Mouse (Mus musculus) midbrain, postnatal 0 days (tissue): ENCODE data around the gene Rab3gap2. TPM values are rescaled to one million over a fixed set of nuclear protein-coding genes. Genes with fewer than 3 reads are reported as not detected.

ENCODE experiments used
- ATAC-seq: fragments of 200-750 bp; cut with Nextera tagmentation; 2 replicates; pipeline ENCODE4 v1.8.0; 2017; ENCODE audit warnings: moderate number of reproducible peaks, mild to moderate bottlenecking, moderate TSS enrichment, moderate library complexity; ENCODE audit not compliant: low FRiP score
- DNase-seq: peaks from one replicate; pipeline ENCODE4 v3.0.0-alpha.2; 2015; ENCODE audit warnings: low spot score
- H3K27ac ChIP-seq: fragments of 300-500 bp; sonication (generic); 2 replicates; pipeline ENCODE4 v1.5.1; 2014; ENCODE audit warnings: low read depth, mild to moderate bottlenecking, low read length, mixed read lengths
- H3K27me3 ChIP-seq: fragments of 300-500 bp; sonication (generic); 2 replicates; pipeline ENCODE4 v1.6.1; 2014; ENCODE audit warnings: low read length, control low read depth, mixed read lengths; ENCODE audit not compliant: insufficient read depth
- H3K36me3 ChIP-seq: fragments of 300-500 bp; sonication (generic); 2 replicates; pipeline ENCODE4 v1.6.1; 2014; ENCODE audit warnings: low read length, control low read depth, mixed read lengths; ENCODE audit not compliant: insufficient read depth
- H3K4me1 ChIP-seq: fragments of 300-500 bp; sonication (generic); 2 replicates; pipeline ENCODE4 v1.6.1; 2014; ENCODE audit warnings: mild to moderate bottlenecking, control low read depth, antibody characterized with exemption, low read length, mixed read lengths; ENCODE audit not compliant: insufficient read depth
- H3K4me2 ChIP-seq: fragments of 300-500 bp; sonication (generic); 2 replicates; pipeline ENCODE4 v1.6.1; 2014; ENCODE audit warnings: low read depth, mild to moderate bottlenecking, low read length, mixed read lengths; ENCODE audit not compliant: poor library complexity, severe bottlenecking
- H3K4me3 ChIP-seq: fragments of 300-500 bp; sonication (generic); 2 replicates; pipeline ENCODE4 v1.5.1; 2014; ENCODE audit warnings: low read depth, mild to moderate bottlenecking, low read length, moderate library complexity
- H3K9ac ChIP-seq: fragments of 300-500 bp; sonication (generic); replicated peaks from 2 replicates; pipeline ENCODE4 v1.6.1; 2014; ENCODE audit warnings: mild to moderate bottlenecking, low read length, moderate library complexity, mixed read lengths; ENCODE audit not compliant: poor library complexity, severe bottlenecking
- H3K9me3 ChIP-seq: fragments of 300-500 bp; sonication (generic); 2 replicates; pipeline ENCODE4 v1.6.1; 2016; ENCODE audit warnings: low read length, control low read depth
- CTCF ChIP-seq: IDR thresholded peaks from 2 replicates; pipeline ENCODE4 v1.5.1; 2016; ENCODE audit warnings: antibody characterized with exemption, mild to moderate bottlenecking
- WGBS: fragments of 180-500 bp; shearing (Covaris S2); extraction: QIAGEN DNeasy Blood & Tissue Kit; methylation state at CpG from one replicate; pipeline ENCODE4 v1.1.7; 2014; 5-methylcytosine and 5-hydroxymethylcytosine counted together
- polyA plus RNA-seq: library from polyadenylated mRNA; unstranded; fragments of >200 nt; fragmentation: Nextera tagmentation; extraction: Ambion mirVana; gene quantifications from 2 replicates; pipeline ENCODE4 v1.2.1, GENCODE M21; 2015
- total RNA-seq: library from RNA; depleted of rRNA; stranded (reverse); fragments of >200 nt; gene quantifications from 2 replicates; pipeline ENCODE4 v1.2.3, GENCODE M21; 2014

The Rab3gap2 gene
- total and polyA plus RNA-seq, 2 experiments from 2014 or later: 20.2 to 29.8 TPM

DNA sequence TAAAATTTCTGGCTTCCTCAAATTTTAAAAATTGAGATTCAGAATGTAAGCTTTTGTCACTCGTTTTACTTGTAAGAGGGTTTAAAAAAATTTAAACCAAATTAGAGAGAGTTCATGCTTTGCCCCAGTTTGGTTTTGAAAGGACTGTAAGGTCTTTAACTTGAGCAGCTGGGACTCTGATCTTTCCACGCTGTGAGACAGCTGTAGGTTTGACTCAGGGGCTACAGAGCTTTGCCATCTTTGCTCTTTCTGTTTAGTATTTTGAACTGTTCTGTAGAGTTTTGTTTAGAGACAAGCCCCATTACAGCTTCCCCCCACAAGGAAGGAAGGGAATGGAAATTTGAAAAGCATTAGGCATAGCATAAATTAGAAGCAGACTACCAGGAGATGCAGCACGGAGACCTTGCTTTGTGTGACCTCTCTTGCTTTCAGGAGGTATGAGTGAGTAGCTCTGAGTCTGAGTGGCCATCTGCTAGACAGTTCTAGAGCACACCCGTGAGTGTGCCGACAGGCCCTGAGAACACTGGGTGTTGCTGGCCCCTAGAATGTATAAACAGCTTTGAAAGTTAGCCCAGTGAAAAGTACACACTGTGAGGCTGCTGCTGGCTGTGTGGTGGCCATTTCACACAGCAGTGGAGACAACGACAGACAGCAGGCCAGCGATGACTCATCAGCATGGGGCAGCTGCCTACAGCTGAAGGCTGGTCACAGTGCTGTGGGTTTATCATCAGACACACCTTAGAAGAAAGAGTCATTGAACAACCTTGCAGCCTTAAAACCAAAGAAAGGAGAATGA lies 25.7 kb downstream of the Rab3gap2 start:
- ATAC-seq (no peak), DNase-seq (peak; percentile 14)
- Histone ChIP-seq H3K36me3 (peaks cover 15% of the 10 kb centered on the region), H3K9ac (no peak overlapping the region), H3K27ac (no peak overlapping the region), H3K4me2 (no peak overlapping the region), H3K4me1 (no peaks in the 10 kb centered on the region), H3K9me3 (no peaks in the 10 kb centered on the region), H3K27me3 (no peaks in the 10 kb centered on the region), H3K4me3 (no peak overlapping the region)
- no peak for TF ChIP-seq CTCF
- 66% methylated on average over 7 of the region's 7 CpGs for WGBS

DNA sequence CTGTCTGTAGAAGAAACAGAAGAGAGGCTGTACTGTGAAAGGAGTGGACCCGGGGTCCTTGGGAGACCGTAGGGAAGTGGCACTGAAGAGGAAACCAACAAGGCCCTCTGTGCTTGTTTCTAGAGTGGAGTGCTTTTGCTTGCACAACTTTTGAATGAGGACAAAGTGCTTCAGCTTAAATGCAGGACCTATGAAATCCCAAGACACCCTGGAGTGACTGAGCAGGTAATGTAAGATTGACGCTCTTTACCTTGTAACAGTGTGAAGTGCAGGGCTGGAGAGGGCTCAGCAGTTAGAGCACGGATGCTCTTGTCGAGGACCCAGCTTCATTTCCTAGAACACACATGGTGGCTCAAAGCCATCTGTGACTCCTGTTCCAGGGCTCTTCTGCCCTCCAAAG lies 31.9 kb downstream of the Rab3gap2 start:
- ATAC-seq (no peak), DNase-seq (no peak)
- no peaks in the 10 kb centered on the region for H3K27me3 ChIP-seq
- H3K9ac ChIP-seq: no peak overlapping the region
- H3K4me1 ChIP-seq: no peaks in the 10 kb centered on the region
- WGBS: over 99% methylated on average over 5 of the region's 5 CpGs
- H3K36me3 ChIP-seq: peaks cover 36% of the 10 kb centered on the region
- H3K4me2 ChIP-seq: no peak overlapping the region
- H3K27ac ChIP-seq: no peak overlapping the region
- H3K9me3 ChIP-seq: no peaks in the 10 kb centered on the region
- TF ChIP-seq CTCF: no peak
- no peak overlapping the region for H3K4me3 ChIP-seq

DNA sequence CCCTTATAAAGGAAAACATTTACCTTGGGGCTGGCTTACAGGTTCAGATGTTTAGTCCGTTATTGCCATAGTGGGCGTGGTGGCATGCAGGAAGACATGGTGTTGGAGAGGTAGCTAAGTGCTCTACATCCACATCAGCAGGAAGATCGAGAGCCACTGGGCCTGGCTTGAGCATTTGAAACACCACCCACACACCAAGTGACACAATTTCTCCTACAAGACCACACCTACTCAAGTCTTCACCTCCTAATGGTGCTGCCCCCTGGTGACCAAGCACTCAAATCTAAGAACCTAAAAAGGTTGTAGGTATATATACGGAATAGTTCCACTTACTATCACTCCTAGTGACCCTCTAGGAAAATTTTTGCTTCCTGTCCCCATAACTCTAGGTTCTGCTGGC lies 32.6 kb downstream of the Rab3gap2 start:
- Histone ChIP-seq H3K27ac (no peak overlapping the region), H3K4me1 (no peaks in the 10 kb centered on the region), H3K4me2 (no peak overlapping the region), H3K36me3 (peaks cover 43% of the 10 kb centered on the region), H3K9me3 (no peaks in the 10 kb centered on the region), H3K4me3 (no peak overlapping the region), H3K27me3 (no peaks in the 10 kb centered on the region), H3K9ac (no peak overlapping the region)
- WGBS: 86% methylated on average over 4 of the region's 4 CpGs
- TF ChIP-seq CTCF: peak; percentile 49
- DNase-seq: no peak
- no peak for ATAC-seq

DNA sequence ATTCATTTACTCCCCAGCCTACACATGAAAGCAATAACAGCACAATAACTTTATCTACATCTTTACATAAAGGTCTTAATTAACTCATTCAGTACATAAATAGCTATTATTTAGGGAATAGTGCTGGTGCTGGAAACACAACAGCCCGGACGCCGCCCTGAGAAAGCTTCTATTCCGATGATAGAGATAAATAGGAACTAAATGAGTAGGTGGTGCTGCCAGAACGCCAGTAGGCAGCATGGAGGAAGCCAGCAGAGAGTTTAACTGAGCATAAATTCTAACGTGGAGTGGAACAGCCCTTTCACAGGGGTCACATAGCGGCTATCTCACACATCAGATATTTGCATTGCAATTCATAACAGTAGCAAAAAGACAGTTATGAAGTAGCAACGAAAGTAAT lies 39.1 kb downstream of the Rab3gap2 start:
- 87% methylated on average over 8 of the region's 8 CpGs for WGBS
- no peak overlapping the region for H3K4me2 ChIP-seq
- no peak overlapping the region for H3K27ac ChIP-seq
- no peak overlapping the region for H3K9ac ChIP-seq
- H3K9me3 ChIP-seq: no peaks in the 10 kb centered on the region
- H3K4me1 ChIP-seq: no peaks in the 10 kb centered on the region
- no peak for TF ChIP-seq CTCF
- DNase-seq (no peak), ATAC-seq (no peak)
- no peaks in the 10 kb centered on the region for H3K27me3 ChIP-seq
- H3K4me3 ChIP-seq: no peak overlapping the region
- H3K36me3 ChIP-seq: peaks cover 70% of the 10 kb centered on the region

DNA sequence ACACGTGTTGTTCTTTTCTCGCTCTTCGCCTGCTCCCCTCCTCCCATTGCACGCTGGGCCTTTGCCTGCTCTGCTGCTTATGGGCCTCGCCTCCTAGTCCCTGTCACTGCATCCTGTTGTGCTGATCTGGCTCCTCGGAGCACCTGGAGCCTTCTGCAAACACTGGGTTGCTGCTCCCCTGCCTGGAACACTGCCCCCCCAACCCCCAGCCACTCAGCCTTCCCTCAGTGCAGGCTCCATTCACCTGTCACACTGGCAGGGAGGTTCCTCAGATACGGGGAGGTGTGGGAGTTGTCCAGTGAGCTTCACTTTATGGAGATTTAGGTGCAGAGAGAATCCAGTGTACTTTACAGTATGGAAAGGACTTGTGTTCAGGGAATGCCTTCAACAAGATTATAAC lies 41.5 kb downstream of the Rab3gap2 start:
- no peak overlapping the region for H3K4me3 ChIP-seq
- H3K27ac ChIP-seq: no peak overlapping the region
- no peak overlapping the region for H3K4me2 ChIP-seq
- H3K4me1 ChIP-seq: no peaks in the 10 kb centered on the region
- no peaks in the 10 kb centered on the region for H3K27me3 ChIP-seq
- DNase-seq (no peak), ATAC-seq (no peak)
- 90% methylated on average over 6 of the region's 7 CpGs for WGBS
- no peak overlapping the region for H3K9ac ChIP-seq
- H3K36me3 ChIP-seq: peaks cover 71% of the 10 kb centered on the region
- no peaks in the 10 kb centered on the region for H3K9me3 ChIP-seq
- TF ChIP-seq CTCF: no peak

DNA sequence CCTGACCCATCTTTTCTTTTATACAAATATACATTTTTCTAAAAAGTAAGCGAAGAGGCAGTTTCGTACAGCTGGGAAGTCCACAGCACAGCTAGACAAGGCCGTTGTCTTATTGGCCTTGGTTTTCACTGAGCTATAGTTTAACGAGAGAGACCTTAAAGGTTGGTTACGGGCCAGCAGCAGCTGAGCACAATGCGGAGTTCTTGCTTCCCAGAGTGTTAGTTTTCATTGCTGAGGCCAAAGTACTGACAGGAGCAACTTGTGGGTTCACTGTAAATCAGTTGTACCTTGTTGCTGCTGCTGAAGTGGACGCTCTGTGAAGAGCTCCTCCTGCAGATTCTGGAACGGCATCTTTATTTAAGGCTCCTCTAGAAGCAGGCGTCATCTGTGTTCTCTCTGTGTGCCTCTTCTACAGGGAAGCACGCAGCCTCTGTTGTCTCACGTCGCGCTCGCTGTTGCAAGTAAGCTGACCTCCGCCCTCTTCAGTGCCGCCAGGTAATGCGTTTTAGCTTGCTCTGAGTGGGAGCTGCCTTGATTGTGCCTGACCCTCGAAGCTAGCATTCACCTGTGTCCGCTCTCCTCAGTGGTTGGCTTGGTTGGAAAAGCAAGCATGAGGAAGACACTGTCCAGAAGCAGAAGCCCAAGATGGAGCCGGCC lies 43.6 kb downstream of the Rab3gap2 start:
- no peaks in the 10 kb centered on the region for H3K9me3 ChIP-seq
- H3K27me3 ChIP-seq: no peaks in the 10 kb centered on the region
- TF ChIP-seq CTCF: no peak
- no peak overlapping the region for H3K4me2 ChIP-seq
- no peaks in the 10 kb centered on the region for H3K4me1 ChIP-seq
- no peak overlapping the region for H3K9ac ChIP-seq
- H3K27ac ChIP-seq: no peak overlapping the region
- peaks cover 64% of the 10 kb centered on the region for H3K36me3 ChIP-seq
- DNase-seq: no peak
- ATAC-seq: no peak
- WGBS: 93% methylated on average over 20 of the region's 20 CpGs
- H3K4me3 ChIP-seq: no peak overlapping the region
